In genomic region chr13:6484418-6484817, GRCm38 (mm10) we compare ENCODE assay signal across 15 mouse cellular contexts.
"Had no signal": no experiment of that assay in that cellular context is flagged by ENCODE, and none has a peak within 500 bp of the region (broad histone marks: within the 10 kb centered on the region; RNA-seq: fewer than 3 reads in every experiment).

No protein-coding gene starts in this region.

- H3K27ac ChIP-seq: kidney, embryonic 15.5 days; liver, embryonic 13.5 days; stomach, embryonic 15.5 days had no signal

- H3K9me3 ChIP-seq: kidney, embryonic 15.5 days; liver, embryonic 13.5 days; stomach, embryonic 15.5 days had no signal

- DNase-seq: kidney, adult 8-10 months; kidney, postnatal 10 days; kidney, postnatal 36 days; liver, embryonic 13.5 days; lung, adult 2 months; lung, postnatal 36 days; midbrain, embryonic 14.5 days; right cerebral cortex, postnatal 14 days; spleen, adult 18-20 months; thymus, adult 18-20 months; thymus, postnatal 36 days had no signal

- ATAC-seq: lung, postnatal 0 days had no signal

- H3K4me1 ChIP-seq: kidney, embryonic 15.5 days; liver, embryonic 13.5 days; stomach, embryonic 15.5 days had no signal

- H3K9ac ChIP-seq: kidney, embryonic 15.5 days; liver, embryonic 13.5 days; stomach, embryonic 15.5 days had no signal

- H3K4me2 ChIP-seq: kidney, embryonic 15.5 days; liver, embryonic 13.5 days; midbrain, embryonic 11.5 days; stomach, embryonic 15.5 days had no signal

- H3K4me3 ChIP-seq: kidney, embryonic 15.5 days; liver, embryonic 13.5 days; stomach, embryonic 15.5 days had no signal

- H3K27me3 ChIP-seq: kidney, embryonic 15.5 days; liver, embryonic 13.5 days; stomach, embryonic 15.5 days had no signal

- H3K36me3 ChIP-seq: kidney, embryonic 15.5 days; liver, embryonic 13.5 days; stomach, embryonic 15.5 days had no signal
